Mouse (Mus musculus) brain, embryonic 14.5 days (tissue): ENCODE results near the gene Dgkh. TPM values are rescaled to one million over a fixed set of nuclear protein-coding genes. Genes with fewer than 3 reads are reported as not detected.

Experiments
- DNase-seq: peaks from one replicate; pipeline ENCODE4 v3.0.0-alpha.2; 2011; ENCODE audit warnings: low read depth
- CTCF ChIP-seq: fragments of 200-500 bp; IDR thresholded peaks from 2 replicates; pipeline ENCODE4 v1.5.1; 2012; ENCODE audit warnings: inconsistent platforms, mild to moderate bottlenecking, moderate library complexity, borderline replicate concordance; ENCODE audit not compliant: insufficient read depth, insufficient read length; ENCODE audit errors: extremely low read depth
- POLR2A ChIP-seq: fragments of 200-500 bp; IDR thresholded peaks from 2 replicates; pipeline ENCODE4 v1.6.1; 2012; ENCODE audit warnings: mild to moderate bottlenecking, inconsistent platforms, borderline replicate concordance; ENCODE audit not compliant: poor library complexity, insufficient read depth, insufficient read length, severe bottlenecking; ENCODE audit errors: extremely low read depth
- polyA plus RNA-seq: library from polyadenylated mRNA; depleted of rRNA; stranded (reverse); fragments of >200 nt; gene quantifications from 2 replicates; pipeline ENCODE4 v1.2.3, GENCODE M21; 2012

The Dgkh gene
- polyA plus RNA-seq, 1 experiment: 4.9 TPM

GRCm38 (mm10) chr14:78584222-78584621, 148.4 kb downstream of the Dgkh start:
- no peak for DNase-seq
- no peak for TF ChIP-seq CTCF
- TF ChIP-seq POLR2A: no peak

GRCm38 (mm10) chr14:78583168-78583567, 149.4 kb downstream of the Dgkh start:
- TF ChIP-seq CTCF (no peak), POLR2A (no peak)

GRCm38 (mm10) chr14:78575899-78576298, 156.7 kb downstream of the Dgkh start:
- TF ChIP-seq CTCF: no peak
- TF ChIP-seq POLR2A: no peak
- DNase-seq: no peak

More at GRCm38 (mm10) chr14:78583168-78583567, 149.4 kb downstream of the Dgkh start:
- no peak for DNase-seq

GRCm38 (mm10) chr14:78568410-78568809, 164.2 kb downstream of the Dgkh start:
- TF ChIP-seq POLR2A: no peak
- TF ChIP-seq CTCF: no peak
- no peak for DNase-seq

- no peak for TF ChIP-seq CTCF
- DNase-seq: no peak
Measured at GRCm38 (mm10) chr14:78566431-78566830, 166.1 kb downstream of the Dgkh start.

- TF ChIP-seq POLR2A: no peak
- TF ChIP-seq CTCF: no peak
- DNase-seq: no peak
Measured at GRCm38 (mm10) chr14:78564292-78564691, 168.3 kb downstream of the Dgkh start.

GRCm38 (mm10) chr14:78563211-78563610, 169.4 kb downstream of the Dgkh start:
- TF ChIP-seq CTCF: no peak
- no peak for TF ChIP-seq POLR2A
- DNase-seq: peak; percentile 11

GRCm38 (mm10) chr14:78562121-78562520, 170.5 kb downstream of the Dgkh start:
- no peak for TF ChIP-seq CTCF
- no peak for TF ChIP-seq POLR2A
- no peak for DNase-seq

- TF ChIP-seq POLR2A (no peak), CTCF (no peak)
Measured at GRCm38 (mm10) chr14:78559042-78559441, 173.5 kb downstream of the Dgkh start.

GRCm38 (mm10) chr14:78554830-78555229, 177.7 kb downstream of the Dgkh start:
- peak; percentile 58 for DNase-seq

More at GRCm38 (mm10) chr14:78559042-78559441, 173.5 kb downstream of the Dgkh start:
- DNase-seq: no peak

- DNase-seq: no peak
- TF ChIP-seq POLR2A: no peak
- TF ChIP-seq CTCF: no peak
Measured at GRCm38 (mm10) chr14:78553661-78554060, 178.9 kb downstream of the Dgkh start.

- TF ChIP-seq CTCF (no peak), POLR2A (no peak)
- DNase-seq: no peak
Measured at GRCm38 (mm10) chr14:78548807-78549206, 183.8 kb downstream of the Dgkh start.

- no peak for TF ChIP-seq CTCF
- TF ChIP-seq POLR2A: no peak
- peak; percentile 30 for DNase-seq
Measured at GRCm38 (mm10) chr14:78541319-78541718, 191.3 kb downstream of the Dgkh start.
